Mouse (Mus musculus) adrenal gland, postnatal 14 days (tissue): Measurements from ENCODE around the gene Ppm1j. TPM values are rescaled to one million over a fixed set of nuclear protein-coding genes. Genes with fewer than 3 reads are reported as not detected.
A peak's percentile ranks its signal among the peaks of the same experiment; 100 is the strongest.
"Not testable (repeated sequence)": the region's sequence is repeated elsewhere in the genome, so short reads cannot be mapped to it uniquely, and the experiment has no call there.

Experiments
- DNase-seq: peaks from one replicate; pipeline ENCODE4 v3.0.0; 2021; ENCODE audit warnings: mixed read lengths
- total RNA-seq: library from RNA; stranded (reverse); gene quantifications from 2 replicates; pipeline ENCODE4 v1.2.3, GENCODE M21; 2021

Gene Ppm1j
- total RNA-seq, 1 experiment from 2014 or later, result 5.7 TPM

GRCm38 (mm10) chr3:104813227-104813626 is 32.4 kb downstream of the Ppm1j start:
- DNase-seq, result not testable (repeated sequence)

DNA sequence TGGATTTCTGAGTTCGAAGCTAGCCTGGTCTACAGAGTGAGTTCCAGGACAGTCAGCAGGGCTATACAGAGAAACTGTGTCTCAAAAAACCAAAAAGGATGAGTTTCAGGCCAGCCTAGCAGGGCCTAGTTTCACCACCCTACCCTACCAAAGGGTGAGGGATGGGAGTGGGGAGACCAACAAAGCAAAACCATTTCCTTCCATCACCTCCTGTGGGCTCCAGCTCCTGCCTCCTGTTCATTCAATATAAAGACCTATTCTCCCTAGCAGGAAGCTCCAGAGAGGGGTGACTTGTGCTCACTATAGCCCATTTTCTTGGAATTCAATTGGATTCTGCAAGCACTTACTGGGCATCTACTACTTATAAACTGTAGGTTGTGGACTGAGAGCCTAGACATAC is 33.9 kb downstream of the Ppm1j start:
- no peak for DNase-seq

GRCm38 (mm10) chr3:104815346-104815745 is 34.5 kb downstream of the Ppm1j start:
- DNase-seq, result no peak

GRCm38 (mm10) chr3:104816130-104816529 is 35.3 kb downstream of the Ppm1j start:
- peak; percentile 21 for DNase-seq

- DNase-seq, result peak; percentile 81
Measured at GRCm38 (mm10) chr3:104817481-104817990, 36.7 kb downstream of the Ppm1j start.

DNA sequence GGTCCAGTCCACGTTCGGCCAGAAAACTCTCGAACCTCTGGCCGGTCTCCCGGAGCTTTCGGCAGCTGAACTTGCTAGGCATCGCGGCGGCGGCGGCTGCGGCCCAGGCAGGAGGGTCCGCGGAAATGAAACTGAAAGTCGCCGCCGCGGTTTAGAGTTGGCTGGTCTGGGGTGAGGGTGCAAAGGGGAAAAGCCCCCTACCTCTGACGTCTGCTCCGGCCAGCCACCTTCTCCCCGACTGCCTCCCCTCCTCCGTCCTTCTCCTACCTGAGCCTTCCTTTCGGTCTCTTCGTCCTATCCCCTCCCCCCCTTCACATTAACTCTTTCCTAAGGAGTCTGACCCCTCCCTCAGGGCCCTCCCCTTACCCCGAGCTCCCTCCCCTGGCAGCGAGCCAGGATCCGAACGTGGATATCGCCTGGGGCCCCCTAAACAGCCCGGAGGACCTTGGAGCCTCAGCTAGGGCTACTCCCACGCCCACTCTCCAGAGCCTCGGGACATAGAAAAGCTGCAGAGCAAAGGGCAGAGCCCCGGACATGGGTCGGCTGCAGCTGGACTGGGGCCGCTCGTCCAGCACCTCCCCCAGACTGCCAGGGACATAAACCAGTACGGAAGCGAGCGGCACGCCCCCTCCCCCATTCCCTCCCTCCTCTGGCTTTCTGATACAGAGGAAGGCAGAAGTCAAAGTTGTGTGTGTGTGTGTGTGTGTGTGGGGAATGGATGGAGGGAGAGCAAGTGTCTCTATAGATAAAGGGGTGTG is 37.3 kb downstream of the Ppm1j start, which contains the start of gene Mov10:
TSS of gene Mov10 (minus strand) at position 573 of the 758 bp plus-strand sequence.
- DNase-seq, result peak; percentile 87

GRCm38 (mm10) chr3:104818749-104819134 is 37.9 kb downstream of the Ppm1j start:
- no peak for DNase-seq

DNA sequence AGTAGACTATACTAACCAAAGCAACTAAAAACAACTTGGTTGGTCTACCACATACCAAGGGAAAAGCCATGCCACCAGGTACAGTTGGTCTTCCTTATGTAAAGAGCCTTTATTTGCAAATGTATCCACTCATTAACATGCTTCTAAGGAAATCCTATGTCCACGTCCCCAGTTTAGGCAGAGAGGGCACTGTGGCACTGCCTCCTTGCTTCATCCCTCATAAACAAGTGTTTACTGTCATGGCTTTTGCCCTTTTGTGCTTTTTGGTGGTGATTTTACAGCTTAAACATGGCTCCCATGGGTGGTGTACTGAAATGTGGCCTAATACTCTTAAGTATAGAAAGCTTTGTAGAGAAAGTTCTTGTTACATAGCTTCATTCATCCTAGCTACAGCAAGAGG is 39.6 kb downstream of the Ppm1j start:
- DNase-seq, result no peak

- no peak for DNase-seq
Measured at GRCm38 (mm10) chr3:104822413-104822812, 41.6 kb downstream of the Ppm1j start.

Other genes starting within 250 kb of the Ppm1j start
- gene Slc16a1, start 142.4 kb upstream of the Ppm1j start, total RNA-seq, result 77.1 and 104 TPM in 2 replicates
- 0.90 and 1.9 TPM in 2 replicates for gene Fam19a3, start 784 bp downstream of the Ppm1j start, total RNA-seq
- 136 and 141 TPM in 2 replicates for gene Rhoc, start 7.3 kb downstream of the Ppm1j start, total RNA-seq
- gene Mov10, start 37.5 kb downstream of the Ppm1j start, total RNA-seq, result 17.8 and 18.4 TPM in 2 replicates
- 38.6 and 42.0 TPM in 2 replicates for gene St7l, start 82.9 kb downstream of the Ppm1j start, total RNA-seq
- gene Capza1, start 83.4 kb downstream of the Ppm1j start, total RNA-seq, result 101 and 105 TPM in 2 replicates
- gene Wnt2b, start 180.9 kb downstream of the Ppm1j start, total RNA-seq, result 9.6 and 14.7 TPM in 2 replicates